Mouse (Mus musculus) lung, embryonic 14.5 days (tissue): ENCODE measurements at regions not wholly inside any gene's neighbourhood (a gene's known extent, or its start where the extent isn't known, plus 50 kb on each side); places are given as distances from the start of the nearest gene placed in this dataset.

Experiments used
- ATAC-seq: fragments of 200-750 bp; cut with Nextera tagmentation; 2 replicates; pipeline ENCODE4 v1.8.0; 2017; ENCODE audit warnings: mild to moderate bottlenecking, moderate TSS enrichment, moderate library complexity; ENCODE audit not compliant: insufficient read depth
- DNase-seq: peaks from one replicate; pipeline ENCODE4 v3.0.0-alpha.2; 2015
- H3K27ac ChIP-seq: fragments of 300-500 bp; sonication (generic); 2 replicates; pipeline ENCODE4 v1.5.1; 2014; ENCODE audit warnings: low read depth, mild to moderate bottlenecking, moderate library complexity
- H3K27me3 ChIP-seq: fragments of 300-500 bp; sonication (generic); 2 replicates; pipeline ENCODE4 v1.6.1; 2014; ENCODE audit warnings: low read length, control low read depth; ENCODE audit not compliant: insufficient read depth
- H3K36me3 ChIP-seq: fragments of 300-500 bp; sonication (generic); 2 replicates; pipeline ENCODE4 v1.6.1; 2014; ENCODE audit warnings: control low read depth; ENCODE audit not compliant: insufficient read depth
- H3K4me1 ChIP-seq: fragments of 300-500 bp; sonication (generic); 2 replicates; pipeline ENCODE4 v1.6.1; 2014; ENCODE audit warnings: antibody characterized with exemption, control low read depth; ENCODE audit not compliant: insufficient read depth
- H3K4me2 ChIP-seq: fragments of 300-500 bp; sonication (generic); 2 replicates; pipeline ENCODE4 v1.6.1; 2014; ENCODE audit warnings: mild to moderate bottlenecking
- H3K4me3 ChIP-seq: fragments of 300-500 bp; sonication (generic); 2 replicates; pipeline ENCODE4 v1.5.1; 2014; ENCODE audit warnings: low read depth, low read length
- H3K9ac ChIP-seq: fragments of 300-500 bp; sonication (generic); 2 replicates; pipeline ENCODE4 v1.6.1; 2014
- H3K9me3 ChIP-seq: fragments of 300-500 bp; sonication (generic); 2 replicates; pipeline ENCODE4 v1.6.1; 2016; ENCODE audit warnings: low read depth, low read length, control low read depth
- CTCF ChIP-seq: IDR thresholded peaks from 2 replicates; pipeline ENCODE4 v1.5.1; 2016; ENCODE audit warnings: antibody characterized with exemption, low read depth
- WGBS: fragments of 180-500 bp; shearing (Covaris S2); extraction: QIAGEN DNeasy Blood & Tissue Kit; methylation state at CpG from one replicate; pipeline ENCODE4 v1.1.7; 2014; 5-methylcytosine and 5-hydroxymethylcytosine counted together

DNA sequence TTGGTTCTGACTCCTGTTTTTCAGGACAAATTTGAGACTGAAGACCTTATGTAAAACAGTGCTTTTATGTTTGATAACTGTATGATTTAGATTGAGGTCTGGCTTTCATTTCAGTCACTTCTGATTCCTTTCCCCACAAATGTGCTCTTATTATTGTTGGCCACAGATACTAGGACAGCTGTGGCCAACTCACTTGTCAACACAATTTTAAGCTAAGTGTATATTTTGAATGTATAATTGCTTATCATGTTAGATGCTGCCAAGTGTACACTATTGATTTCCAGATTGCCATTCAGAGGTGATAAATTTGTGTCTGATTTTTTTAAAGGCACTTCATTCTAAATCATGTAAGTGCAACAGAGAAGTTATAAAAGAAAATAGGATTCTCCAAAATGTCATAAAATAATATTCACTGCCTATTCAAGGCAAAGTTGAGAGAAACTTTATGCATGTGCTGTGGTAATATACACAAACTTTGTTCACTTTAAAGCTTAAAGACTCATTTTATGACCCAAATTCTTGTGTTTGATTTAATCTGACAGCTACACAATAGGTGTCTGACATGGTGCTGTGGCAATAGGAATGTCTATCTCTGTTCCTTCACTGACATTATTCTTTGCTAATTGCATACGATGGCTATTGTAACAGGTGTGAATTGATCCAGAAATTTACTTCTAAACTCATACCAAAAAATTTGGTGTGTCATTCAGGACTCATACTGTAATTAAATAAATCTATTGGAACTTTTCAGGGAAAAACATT, 708.1 kb upstream of the Fam84a start:
- H3K36me3 ChIP-seq, result no peaks in the 10 kb centered on the region
- no peak for DNase-seq
- H3K4me2 ChIP-seq, result no peak overlapping the region
- WGBS, result 83% methylated on average over 1 of the region's 1 CpGs
- ATAC-seq, result no peak
- H3K9me3 ChIP-seq, result no peaks in the 10 kb centered on the region
- TF ChIP-seq CTCF, result no peak
- no peaks in the 10 kb centered on the region for H3K27me3 ChIP-seq
- no peak overlapping the region for H3K4me3 ChIP-seq
- no peak overlapping the region for H3K27ac ChIP-seq
- H3K9ac ChIP-seq, result no peak overlapping the region
- H3K4me1 ChIP-seq, result no peaks in the 10 kb centered on the region

DNA sequence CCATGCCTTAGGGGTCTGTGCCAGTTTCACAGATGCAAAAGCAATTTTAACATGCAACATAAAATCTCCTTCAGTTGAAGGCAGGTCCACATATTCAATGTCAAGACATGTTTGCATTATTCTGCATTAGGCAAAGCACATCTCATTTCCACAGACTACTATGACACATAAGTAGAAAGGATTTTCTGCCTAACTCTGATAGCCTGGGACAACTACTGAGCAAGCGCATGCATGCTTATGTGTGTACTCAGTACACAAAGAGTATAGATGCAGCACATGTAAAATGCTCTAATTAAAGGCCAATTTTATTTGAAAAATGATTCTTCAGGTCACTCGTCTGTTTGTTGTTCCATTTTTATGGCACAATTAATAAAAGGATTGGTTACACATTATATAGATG, 707.2 kb upstream of the Fam84a start:
- Histone ChIP-seq H3K27me3 (no peaks in the 10 kb centered on the region), H3K9ac (no peak overlapping the region), H3K9me3 (no peaks in the 10 kb centered on the region), H3K27ac (no peak overlapping the region), H3K36me3 (no peaks in the 10 kb centered on the region), H3K4me3 (no peak overlapping the region), H3K4me1 (no peaks in the 10 kb centered on the region), H3K4me2 (no peak overlapping the region)
- WGBS, result 75% methylated on average over 2 of the region's 2 CpGs
- no peak for TF ChIP-seq CTCF
- no peak for DNase-seq
- no peak for ATAC-seq

DNA sequence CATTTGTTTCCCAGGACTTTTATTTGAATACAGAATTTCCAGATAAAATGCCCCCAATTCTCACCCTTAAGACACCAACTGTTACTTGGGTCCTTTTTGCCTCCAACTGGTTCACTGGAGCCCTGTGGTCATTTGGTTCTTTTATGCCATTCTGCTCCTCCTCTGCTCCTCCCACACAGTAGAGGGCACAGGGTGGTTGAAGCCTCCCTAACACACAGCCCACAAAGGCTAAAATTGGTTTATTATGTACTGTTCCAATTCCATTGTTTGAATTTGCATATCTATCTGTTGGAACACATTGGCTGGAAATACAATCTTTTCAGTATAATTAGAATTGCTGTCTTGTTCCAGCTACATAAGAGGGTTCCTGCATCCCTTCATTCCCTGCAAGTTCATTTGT, 683.7 kb upstream of the Fam84a start:
- ATAC-seq (no peak), DNase-seq (no peak)
- no peak overlapping the region for H3K4me3 ChIP-seq
- no peaks in the 10 kb centered on the region for H3K36me3 ChIP-seq
- H3K27ac ChIP-seq, result no peak overlapping the region
- H3K9me3 ChIP-seq, result no peaks in the 10 kb centered on the region
- no peak overlapping the region for H3K4me2 ChIP-seq
- no peaks in the 10 kb centered on the region for H3K4me1 ChIP-seq
- no peak overlapping the region for H3K9ac ChIP-seq
- TF ChIP-seq CTCF, result no peak
- H3K27me3 ChIP-seq, result no peaks in the 10 kb centered on the region
